Mouse (Mus musculus) T-cell, adult 2 months (primary cell): ENCODE measurements around the gene Gm7137.
"Not testable (repeated sequence)": the region's sequence is repeated elsewhere in the genome, so short reads cannot be mapped to it uniquely, and the experiment has no call there.

Experiments used
- DNase-seq: peaks from one replicate; pipeline ENCODE4 v3.0.0; 2022; ENCODE audit warnings: low spot score

The Gm7137 gene

DNA sequence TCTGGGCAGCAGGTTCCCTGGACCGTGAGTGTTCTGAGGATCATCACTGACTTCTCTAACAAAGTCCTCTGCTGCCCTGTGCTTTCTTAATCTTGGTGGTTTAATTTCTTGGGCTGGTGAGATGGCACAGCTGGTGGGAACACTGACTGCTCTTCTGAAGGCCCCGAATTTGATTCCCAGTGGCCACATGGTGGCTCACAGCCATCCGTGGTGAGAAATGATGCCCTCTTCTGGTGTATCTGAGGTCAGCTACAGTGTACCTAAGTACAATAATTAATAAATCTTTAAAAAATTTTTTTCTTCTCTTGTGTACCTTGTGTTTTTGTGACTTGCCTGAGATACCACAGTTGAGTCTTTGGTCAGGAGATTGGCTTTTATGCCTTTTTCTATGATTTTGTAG is 35.7 kb downstream of the Gm7137 start:
- DNase-seq = not testable (repeated sequence)

DNA sequence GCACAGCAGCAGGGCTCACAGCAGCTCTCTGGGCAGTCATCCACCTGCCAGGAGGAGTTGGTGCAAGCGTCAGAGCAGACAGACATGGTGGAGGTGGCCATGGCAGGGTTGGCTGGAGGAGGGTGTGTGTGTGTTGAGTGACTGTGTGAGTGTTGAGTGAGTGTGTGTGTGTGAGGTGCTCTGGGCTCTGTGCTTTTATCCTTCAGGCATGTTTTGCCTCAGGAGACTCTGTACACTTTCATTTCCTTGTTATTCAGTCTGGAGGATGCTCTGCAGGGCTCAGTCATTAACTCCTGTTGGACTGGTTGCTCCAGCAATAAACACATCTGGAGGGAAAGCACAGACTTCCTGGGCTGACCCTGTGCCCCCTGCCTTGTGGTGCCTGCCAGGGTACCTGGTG is 36.7 kb downstream of the Gm7137 start, which contains the start of gene Gm9736:
Gm9736 (minus strand) TSS at position 101 of the 400 bp plus-strand sequence.
- DNase-seq = not testable (repeated sequence)

DNA sequence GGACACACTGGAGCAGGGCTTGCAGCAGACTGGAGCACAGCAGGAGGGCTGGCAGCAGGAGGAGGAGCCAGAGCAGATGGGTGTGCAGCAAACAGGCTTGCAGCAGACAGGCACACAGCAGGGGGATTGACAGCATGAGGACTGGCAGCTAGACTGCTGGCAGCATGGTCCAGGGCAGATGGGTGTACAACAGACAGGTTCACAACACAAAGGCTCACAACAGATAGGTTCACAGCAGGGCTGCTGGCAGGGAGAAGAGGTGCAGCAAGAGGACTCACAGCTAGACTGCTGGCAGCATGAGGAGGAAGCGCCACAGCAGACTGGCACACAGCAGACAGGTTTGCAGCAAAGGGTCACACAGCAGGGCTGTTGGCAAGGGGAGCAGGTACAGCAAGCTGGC is 37.3 kb downstream of the Gm7137 start:
- DNase-seq = not testable (repeated sequence)

DNA sequence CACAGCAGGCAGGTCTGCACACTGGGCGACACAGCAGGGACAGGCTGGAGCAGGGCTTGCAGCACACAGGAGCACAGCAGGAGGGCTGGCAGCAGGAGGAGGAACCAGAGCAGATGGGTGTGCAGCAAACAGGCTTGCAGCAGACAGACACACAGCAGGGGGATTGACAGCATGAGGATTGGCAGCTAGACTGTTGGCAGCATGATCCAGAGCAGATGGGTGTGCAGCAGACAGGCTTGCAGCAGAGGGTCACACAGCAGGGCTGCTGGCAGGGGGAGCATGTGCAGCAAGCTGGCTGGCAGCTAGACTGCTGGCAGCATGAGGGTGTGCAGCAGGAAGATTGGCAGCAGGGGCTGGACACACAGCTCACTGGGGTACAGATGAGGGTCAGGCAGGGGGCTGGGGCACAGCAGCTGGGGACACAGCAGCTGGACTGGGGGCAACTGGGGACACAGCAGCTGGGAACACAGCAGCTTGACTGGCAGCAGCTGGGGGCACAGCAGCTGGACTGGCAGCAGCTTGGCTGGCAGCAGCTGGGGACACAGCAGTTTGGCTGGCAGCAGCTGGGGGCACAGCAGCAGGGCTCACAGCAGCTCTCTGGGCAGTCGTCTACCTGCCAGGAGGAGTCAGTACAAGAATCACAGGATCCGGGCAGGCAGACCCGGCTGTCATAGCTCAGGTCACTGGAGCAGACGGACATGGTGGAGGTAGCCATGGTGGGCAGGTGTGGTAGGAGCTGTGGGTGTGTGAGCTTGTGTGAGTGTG is 45.9 kb downstream of the Gm7137 start, which contains the start of gene Gm18596:
Gm18596 (minus strand) TSS at position 715 of the 765 bp plus-strand sequence.
- DNase-seq = not testable (repeated sequence)

DNA sequence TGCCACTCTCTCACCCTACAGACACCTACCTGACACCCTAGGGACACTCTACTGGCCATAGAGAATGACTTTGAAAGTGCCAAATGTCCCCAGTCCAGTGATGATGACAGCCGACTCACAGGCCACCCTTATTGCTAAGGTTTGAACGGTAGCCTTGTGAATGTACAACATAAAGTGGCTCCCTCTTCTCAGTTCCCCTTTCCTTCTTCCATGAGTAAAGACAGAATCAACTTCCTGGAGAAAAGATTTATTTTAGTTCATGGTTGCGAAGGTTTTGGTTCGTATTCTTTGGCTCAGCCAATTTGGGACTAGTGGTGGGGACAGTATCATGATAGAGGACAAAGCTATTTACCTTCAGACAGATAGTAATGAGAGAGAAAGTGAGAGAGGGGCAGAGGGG is 49.1 kb downstream of the Gm7137 start:
- DNase-seq = no peak
